Mouse (Mus musculus): Measurements from ENCODE around the gene Gm7257. TPM values are rescaled to one million over a fixed set of nuclear protein-coding genes. Genes with fewer than 3 reads are reported as not detected.

Gm7257 gene
- polyA plus RNA-seq (2012; rRNA removed) = not detected in 2 replicates

DNA sequence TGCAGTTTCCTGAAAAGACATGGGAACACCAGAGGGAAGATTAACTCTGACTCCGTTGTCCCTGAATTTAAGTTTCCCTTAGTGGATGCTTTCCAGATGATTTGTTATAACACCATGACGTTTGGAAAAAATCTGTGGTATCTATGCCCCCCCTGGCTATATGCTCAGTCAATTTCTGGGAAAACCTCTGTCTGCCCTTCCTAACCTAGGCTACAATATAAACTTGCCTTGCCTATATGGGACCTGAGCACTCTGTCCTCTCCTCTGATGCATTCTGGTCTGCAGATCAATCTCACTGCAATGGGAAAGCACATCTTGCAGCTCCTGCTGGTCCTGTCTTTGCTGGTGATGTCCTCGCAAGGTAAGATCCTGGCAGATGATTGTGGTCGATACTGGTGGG, at the start of gene Gm7257:
Gene Gm7257 (plus strand): TSS at position 301 of the 400 bp plus-strand sequence.
- no peak for TF ChIP-seq POLR2A (IDR thresholded peaks at IDR 0.05; ENCODE audit: borderline replicate concordance, insufficient read depth, low read length)
- TF ChIP-seq CTCF (IDR thresholded peaks at IDR 0.05; ENCODE audit: borderline replicate concordance, insufficient read depth, low read depth, low read length) = no peak
- 78% methylated on average over 4 of the region's 4 CpGs for WGBS

DNA sequence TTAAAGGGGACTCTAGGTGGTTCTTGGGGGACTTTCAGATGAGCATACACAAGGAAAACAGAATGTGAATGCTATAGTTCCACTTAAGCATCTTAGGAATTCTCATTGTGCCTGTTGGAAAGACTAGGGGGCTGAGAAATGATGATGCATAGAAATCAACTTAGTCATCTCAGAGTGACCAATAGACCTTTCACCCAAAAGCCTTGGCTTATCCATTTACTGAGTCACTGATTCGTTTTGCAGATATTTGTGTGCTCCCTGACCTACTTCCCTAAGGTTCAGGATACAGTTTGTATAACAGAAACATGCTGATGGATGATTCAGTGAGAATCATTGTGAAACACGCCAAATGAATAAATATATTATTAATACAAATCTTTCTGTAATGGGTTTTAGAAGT, 28.7 kb upstream of the Gm7257 start:
- H3K4me3 ChIP-seq (replicated peaks; ENCODE audit: insufficient read depth, low read depth, low read length) = no peak overlapping the region
- no peak for DNase-seq
- no peaks in the 10 kb centered on the region for H3K4me1 ChIP-seq (ENCODE audit: control insufficient read depth, insufficient read depth, low read length)
- TF ChIP-seq POLR2A (IDR thresholded peaks at IDR 0.05; ENCODE audit: borderline replicate concordance, insufficient read depth, low read length) (no peak), CTCF (IDR thresholded peaks at IDR 0.05; ENCODE audit: borderline replicate concordance, insufficient read depth, low read depth, low read length) (no peak)
- 44% methylated on average over 2 of the region's 2 CpGs for WGBS
- no peak overlapping the region for H3K27ac ChIP-seq (ENCODE audit: insufficient read depth, low read length)
- no peaks in the 10 kb centered on the region for H3K27me3 ChIP-seq (ENCODE audit: control insufficient read depth, insufficient read depth, low read length)

More for the DNA sequence above, at the start of gene Gm7257:
- H3K27me3 ChIP-seq (ENCODE audit: control insufficient read depth, insufficient read depth, low read length) = no peaks in the 10 kb centered on the region; the same call in 1 of the 2 replicates
- no peaks in the 10 kb centered on the region for H3K4me1 ChIP-seq (ENCODE audit: control insufficient read depth, insufficient read depth, low read length)
- no peak within 1 kb of the TSS for H3K27ac ChIP-seq (ENCODE audit: insufficient read depth, low read length)
- DNase-seq = no peak
- H3K4me3 ChIP-seq (replicated peaks; ENCODE audit: insufficient read depth, low read depth, low read length) = no peak within 1 kb of the TSS

DNA sequence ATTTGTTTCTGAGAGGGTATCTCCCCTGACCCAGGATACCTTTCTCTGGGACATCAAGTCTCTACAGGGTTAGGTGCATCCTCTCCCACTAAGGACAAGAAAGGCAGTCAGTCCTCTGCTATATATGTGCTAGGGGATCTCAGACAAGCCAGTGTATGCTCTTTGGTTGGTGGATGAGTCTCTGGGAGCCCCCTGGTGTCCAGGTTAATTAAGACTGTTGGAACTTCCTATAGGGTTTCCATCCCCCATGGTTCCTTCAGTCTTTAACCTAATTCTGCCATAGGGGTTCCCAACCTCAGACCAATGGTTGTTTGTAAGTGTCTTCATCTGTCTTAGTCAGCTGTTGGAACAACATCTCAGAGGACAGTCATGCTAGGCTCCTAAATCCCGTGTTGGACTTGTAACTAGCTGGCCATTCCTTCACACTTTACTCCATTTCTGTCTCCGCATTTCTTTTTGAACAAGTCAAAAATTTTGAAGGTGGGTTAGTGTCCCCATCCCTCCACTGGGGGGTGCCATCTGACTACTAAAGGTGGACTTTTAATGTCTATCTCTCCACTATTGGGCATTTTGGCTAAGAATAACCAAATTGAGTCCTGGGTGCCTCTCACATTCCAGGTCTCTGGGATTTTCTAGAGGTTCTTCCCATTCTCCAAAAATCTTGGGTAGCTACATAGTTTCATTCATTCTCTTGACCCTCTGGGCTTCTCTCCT, 3.5 kb downstream of the Gm7257 start:
- no peak for DNase-seq
- H3K4me3 ChIP-seq (replicated peaks; ENCODE audit: insufficient read depth, low read depth, low read length) = no peak overlapping the region
- H3K27ac ChIP-seq (ENCODE audit: insufficient read depth, low read length) = no peak overlapping the region
- no peaks in the 10 kb centered on the region; the same call in 1 of the 2 replicates for H3K27me3 ChIP-seq (ENCODE audit: control insufficient read depth, insufficient read depth, low read length)
- no peaks in the 10 kb centered on the region for H3K4me1 ChIP-seq (ENCODE audit: control insufficient read depth, insufficient read depth, low read length)
- TF ChIP-seq CTCF (IDR thresholded peaks at IDR 0.05; ENCODE audit: borderline replicate concordance, insufficient read depth, low read depth, low read length) (no peak), POLR2A (IDR thresholded peaks at IDR 0.05; ENCODE audit: borderline replicate concordance, insufficient read depth, low read length) (no peak)
- 36% methylated on average over 2 of the region's 2 CpGs for WGBS

DNA sequence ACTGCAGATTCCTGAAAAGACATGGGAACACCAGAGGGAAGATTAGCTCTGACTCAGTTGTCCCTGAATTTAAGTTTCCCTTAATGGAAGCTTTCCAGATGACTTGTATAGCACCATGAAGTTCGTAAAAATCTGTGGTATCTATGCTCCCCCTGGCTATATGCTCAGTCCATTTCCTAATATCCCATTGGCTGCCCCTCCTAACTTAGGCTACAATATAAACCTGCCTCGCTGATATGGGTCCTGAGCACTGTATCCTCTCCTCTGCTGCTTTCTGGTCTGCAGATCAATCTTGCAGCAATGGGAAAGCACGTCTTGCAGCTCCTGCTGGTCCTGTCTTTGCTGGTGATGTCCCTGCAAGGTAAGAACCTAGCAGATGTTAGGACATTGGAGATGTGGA, 43.7 kb downstream of the Gm7257 start, which contains the start of gene Gm9513:
Gene Gm9513 (plus strand): TSS at position 301 of the 400 bp plus-strand sequence.
- no peak for DNase-seq
- Histone ChIP-seq H3K4me1 (ENCODE audit: control insufficient read depth, insufficient read depth, low read length) (no peaks in the 10 kb centered on the region), H3K27me3 (ENCODE audit: control insufficient read depth, insufficient read depth, low read length) (no peaks in the 10 kb centered on the region), H3K4me3 (replicated peaks; ENCODE audit: insufficient read depth, low read depth, low read length) (no peak within 1 kb of the TSS), H3K27ac (ENCODE audit: insufficient read depth, low read length) (no peak within 1 kb of the TSS)
- 44% methylated on average over 3 of the region's 3 CpGs for WGBS
- TF ChIP-seq CTCF (IDR thresholded peaks at IDR 0.05; ENCODE audit: borderline replicate concordance, insufficient read depth, low read depth, low read length) (no peak), POLR2A (IDR thresholded peaks at IDR 0.05; ENCODE audit: borderline replicate concordance, insufficient read depth, low read length) (no peak)

Other genes starting within 250 kb of the Gm7257 start
- not detected in 2 replicates for gene Gm9513, start 43.8 kb downstream of the Gm7257 start, polyA plus RNA-seq (2012; rRNA removed)
- not detected in 2 replicates for gene Gm5615, start 110.1 kb downstream of the Gm7257 start, polyA plus RNA-seq (2012; rRNA removed)
- not detected in 2 replicates for gene Gm17689, start 150.8 kb downstream of the Gm7257 start, polyA plus RNA-seq (2012; rRNA removed)
- not detected in 2 replicates for gene A630095E13Rik, start 211.5 kb downstream of the Gm7257 start, polyA plus RNA-seq (2012; rRNA removed)

All from cerebellum, adult 2 months (tissue).